Mouse (Mus musculus) testis, postnatal 10 days (tissue): ENCODE data around the gene BC051019.

Experiments
- DNase-seq: peaks from one replicate; pipeline ENCODE4 v3.0.0; 2021; ENCODE audit warnings: low spot score

Gene BC051019

GRCm38 (mm10) chr7:109723697-109724096, at the start of gene BC051019:
Gene BC051019 (minus strand): TSS chr7:109723850.
- DNase-seq = no peak

- no peak for DNase-seq
Measured at GRCm38 (mm10) chr7:109772251-109772650, 48.6 kb upstream of the BC051019 start.

GRCm38 (mm10) chr7:109768699-109769383, 45.2 kb upstream of the BC051019 start:
- no peak for DNase-seq

DNA sequence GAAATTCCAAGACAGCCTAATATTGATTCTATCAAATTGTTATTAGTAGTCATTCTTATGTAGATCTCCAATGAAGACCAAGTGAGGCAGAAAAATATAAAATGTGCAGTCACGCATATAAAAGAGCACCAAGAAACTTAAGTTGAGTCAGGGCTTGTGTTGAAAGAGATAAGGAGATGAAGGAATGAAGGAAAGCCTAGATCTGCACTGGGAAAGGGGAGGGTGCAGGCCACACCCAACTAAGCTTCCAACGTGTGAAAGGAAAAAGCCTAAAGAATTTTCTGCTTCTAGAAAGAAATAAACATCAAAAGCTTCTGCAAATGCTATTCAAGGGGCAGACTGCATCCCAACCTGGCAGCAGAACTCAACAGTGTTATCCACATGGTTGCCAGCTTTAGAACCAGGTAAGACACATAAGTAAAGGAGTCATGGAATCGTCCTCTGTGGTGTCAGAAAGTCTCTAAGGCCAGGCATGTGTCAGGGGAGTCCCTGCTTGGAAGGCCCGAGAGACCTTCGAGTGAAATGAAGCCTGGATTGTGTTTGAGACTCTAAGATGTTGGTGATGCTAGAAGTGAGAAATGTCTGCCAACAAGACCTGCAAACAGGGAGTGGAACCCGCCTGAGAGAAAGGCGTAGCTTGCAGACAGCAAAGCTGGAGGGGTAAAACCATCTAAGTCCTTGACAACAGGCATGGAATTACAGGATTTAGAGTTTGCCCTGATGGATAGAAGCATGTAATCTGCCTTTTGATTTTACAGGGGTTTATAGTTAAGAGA, 44.1 kb upstream of the BC051019 start:
- no peak for DNase-seq

- DNase-seq = no peak
Measured at GRCm38 (mm10) chr7:109764009-109764408, 40.4 kb upstream of the BC051019 start.

DNA sequence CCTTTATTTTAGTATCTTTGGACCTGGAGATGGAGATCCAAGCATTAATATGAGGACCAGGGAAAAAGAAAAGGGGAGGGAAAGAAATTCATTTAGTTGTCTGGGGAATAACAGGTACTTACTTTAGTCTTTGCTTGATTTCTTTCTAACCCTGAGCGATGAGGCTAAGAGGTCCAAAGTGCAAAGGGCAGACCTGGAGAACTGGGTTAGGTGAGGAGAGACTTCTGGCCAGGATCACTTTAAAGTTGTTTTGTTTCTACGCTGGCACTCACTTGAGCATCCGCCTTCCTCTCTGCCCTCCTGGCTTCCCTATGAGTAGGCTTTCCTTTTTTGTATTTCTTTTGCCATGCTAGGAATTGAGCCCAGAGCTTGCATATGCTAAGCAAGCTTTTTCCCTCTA, 32.6 kb upstream of the BC051019 start:
- no peak for DNase-seq

DNA sequence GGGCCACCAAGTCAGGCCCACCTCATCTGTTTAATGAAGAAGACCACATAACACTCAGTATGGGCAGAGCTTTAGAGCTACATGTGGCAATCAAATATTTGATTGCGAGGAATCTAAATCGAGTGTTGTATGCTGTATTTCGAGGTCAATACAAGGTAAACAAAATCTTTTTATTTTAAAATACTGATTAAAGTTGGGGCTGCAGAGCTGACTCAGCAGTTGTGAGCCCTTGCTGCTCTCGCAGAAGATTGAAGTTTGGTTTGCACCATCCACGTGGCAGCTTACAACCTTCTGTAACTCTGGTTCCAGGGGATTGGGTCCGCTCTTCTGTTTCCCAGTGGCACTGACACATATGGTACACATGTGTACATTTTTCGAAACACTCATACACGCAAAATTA, 30.4 kb upstream of the BC051019 start:
- no peak for DNase-seq

DNA sequence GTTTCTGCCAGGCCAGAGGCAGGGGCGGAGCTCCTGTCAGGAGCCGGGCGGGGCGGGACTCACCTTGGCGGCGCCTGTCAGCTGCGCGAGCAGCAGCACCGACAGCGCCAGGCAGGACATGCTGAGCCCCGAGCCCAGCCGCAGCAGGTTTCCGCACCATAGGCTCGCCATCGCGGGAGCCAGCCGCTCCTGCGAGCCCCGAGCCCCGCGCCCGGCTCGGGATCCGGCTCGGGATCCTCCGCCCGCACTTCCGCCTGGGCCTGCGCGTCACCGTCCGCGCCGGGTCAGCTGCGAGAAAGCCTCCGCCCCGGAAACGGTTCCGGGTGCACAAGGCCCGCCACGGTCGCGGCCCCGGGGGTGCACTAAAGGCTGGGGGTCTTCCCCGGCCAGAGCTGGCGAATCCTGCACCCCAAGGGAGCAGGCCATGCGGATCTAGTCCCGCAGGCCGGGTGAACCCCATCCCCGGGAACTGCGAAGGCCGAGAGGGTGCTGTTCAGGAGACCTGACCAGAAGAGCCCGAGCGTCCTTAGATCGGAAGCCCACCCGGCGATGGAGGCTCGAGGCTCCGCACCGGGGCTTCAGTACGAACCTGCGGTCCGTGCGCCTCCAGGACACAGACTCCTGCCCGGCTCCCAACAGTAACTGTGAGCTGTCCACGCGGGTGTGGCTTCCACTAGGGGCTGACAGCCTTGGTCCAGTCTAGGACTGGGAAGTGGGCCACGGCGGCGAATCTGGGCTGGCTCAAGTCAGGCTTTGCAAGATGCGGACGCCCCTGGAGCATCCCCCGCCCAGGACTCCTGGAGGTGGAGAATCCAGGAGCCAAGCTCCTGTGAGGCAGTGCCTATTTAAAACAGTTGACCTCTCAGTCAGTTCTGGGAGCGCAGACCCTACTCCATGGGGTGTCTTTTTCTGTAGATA, 28.6 kb upstream of the BC051019 start, which contains the start of gene Tmem9b:
Tmem9b (minus strand) TSS at position 868 of the 918 bp plus-strand sequence.
- peak; percentile 83 for DNase-seq

DNA sequence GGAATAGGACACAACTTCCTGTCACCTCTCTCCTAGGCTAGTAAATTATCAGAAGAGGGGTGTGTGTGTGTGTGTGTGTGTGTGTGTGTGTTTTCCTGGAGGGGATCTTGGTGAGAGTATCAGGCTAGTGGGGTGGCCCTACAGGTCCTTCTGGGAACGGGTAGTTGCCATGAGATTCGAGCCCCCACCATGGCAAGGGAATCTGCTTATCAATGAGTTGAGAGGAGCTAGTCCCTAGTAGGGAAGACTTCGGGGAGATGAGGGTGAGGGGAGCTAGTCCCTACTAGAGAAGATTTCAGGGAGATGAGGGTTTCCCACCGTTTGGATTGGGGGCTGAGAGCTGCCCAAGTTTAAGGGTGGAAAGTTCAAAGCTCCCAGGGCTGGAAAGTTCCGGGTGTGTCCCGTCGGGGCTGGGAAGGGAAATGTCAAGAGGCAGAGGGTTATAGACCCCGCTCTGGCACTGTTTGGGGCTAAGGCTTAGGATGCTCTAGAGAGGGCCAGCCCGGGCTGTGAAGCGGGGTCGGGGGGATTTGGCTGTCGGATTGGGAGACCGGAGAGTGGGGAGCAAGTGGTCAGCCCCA, 27.9 kb upstream of the BC051019 start:
- DNase-seq = no peak

GRCm38 (mm10) chr7:109747747-109748146, 24.1 kb upstream of the BC051019 start:
- no peak for DNase-seq

DNA sequence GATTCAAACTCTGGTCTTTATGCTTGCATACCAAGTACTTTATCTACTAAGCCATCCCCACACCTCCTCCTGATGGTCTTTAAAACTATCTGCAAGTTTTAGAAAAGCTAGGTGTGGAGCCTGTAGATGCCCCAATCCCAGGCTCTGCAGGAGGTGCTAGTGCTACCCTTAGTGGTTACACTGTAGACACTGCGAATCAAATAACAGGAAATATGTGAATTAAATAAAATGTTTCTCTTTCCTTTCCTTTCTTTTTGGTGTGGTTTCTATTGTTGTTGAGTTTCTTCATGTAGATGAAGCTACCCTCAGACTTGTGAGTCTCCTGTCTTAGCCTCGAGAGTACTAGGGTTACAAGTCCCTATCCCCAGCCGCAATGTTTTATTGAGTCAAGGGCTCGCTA, 18.1 kb upstream of the BC051019 start:
- no peak for DNase-seq

DNA sequence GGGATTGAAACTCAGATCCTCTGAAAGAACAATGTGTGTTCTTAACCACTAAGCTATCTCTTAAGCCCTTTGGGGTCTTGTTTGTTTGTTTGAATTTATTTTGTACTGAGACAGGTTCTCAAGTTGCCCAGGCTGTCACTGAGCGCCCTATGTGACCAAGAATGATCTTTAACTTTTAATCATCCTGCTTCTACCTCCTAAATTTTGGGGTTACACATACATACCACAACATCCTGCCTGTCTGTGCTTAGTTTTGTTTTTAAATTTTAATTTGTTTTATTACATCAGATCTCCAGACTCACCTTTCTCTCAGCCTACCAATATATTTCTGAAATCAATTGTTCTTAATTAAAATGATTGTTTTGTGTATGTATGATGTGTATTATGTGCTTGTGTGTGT, 17.4 kb upstream of the BC051019 start:
- DNase-seq = no peak

GRCm38 (mm10) chr7:109739822-109740370, 16.2 kb upstream of the BC051019 start:
- no peak for DNase-seq

- DNase-seq = no peak
Measured at GRCm38 (mm10) chr7:109734806-109735205, 11.2 kb upstream of the BC051019 start.

- no peak for DNase-seq
Measured at GRCm38 (mm10) chr7:109731626-109732025, 8.0 kb upstream of the BC051019 start, which contains the start of gene Ascl3. Gene Ascl3 (minus strand): TSS chr7:109731726.

GRCm38 (mm10) chr7:109723114-109723513, 536 bp downstream of the BC051019 start:
- no peak for DNase-seq

- DNase-seq = no peak
Measured at GRCm38 (mm10) chr7:109722618-109723017, 1.0 kb downstream of the BC051019 start.

DNA sequence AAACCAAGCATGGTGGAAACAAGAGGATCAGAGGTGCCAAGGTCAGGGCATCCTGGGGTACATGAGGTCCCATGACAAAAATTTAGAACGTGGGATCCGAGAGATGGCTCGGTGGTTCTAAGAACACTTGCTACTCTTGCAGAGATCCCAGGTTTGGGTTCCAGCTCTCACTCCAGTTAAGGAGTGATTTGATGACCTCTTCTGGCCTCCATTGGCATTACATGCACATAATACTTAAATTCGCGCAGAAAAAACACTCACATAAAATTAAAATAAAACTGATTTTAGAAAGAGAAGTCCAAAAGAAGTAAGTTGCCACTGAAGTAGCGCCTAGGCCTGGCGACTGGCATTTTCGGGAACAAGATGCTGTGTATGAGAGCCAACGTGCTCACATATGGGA, 4.4 kb downstream of the BC051019 start:
- DNase-seq = peak; percentile 63

DNA sequence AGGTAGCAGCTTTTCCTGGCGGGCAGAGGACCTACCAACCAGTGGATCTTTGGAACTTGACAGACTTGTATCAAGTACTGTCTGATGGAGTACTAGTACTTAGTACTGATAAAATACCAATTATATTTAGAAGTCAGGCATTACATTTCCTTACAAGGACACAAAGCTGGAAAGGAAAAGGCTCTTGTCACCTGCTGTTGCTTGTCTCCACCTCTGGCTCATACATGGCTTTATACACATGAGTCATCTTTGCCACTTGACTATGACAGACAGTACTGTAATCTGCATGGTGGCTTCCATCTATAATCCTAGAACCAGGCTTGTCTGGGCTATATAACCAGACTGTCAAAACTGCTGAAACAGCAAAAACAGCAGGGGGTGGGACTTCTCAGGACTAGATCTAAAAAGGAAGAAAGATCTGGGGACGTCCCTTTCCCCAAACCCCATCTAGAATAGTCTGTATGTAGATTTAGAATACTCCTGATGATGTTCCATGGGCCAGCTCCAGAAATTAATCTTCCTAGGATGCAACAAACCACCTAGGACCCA, 10.1 kb downstream of the BC051019 start:
- no peak for DNase-seq

- no peak for DNase-seq
Measured at GRCm38 (mm10) chr7:109712198-109712597, 11.5 kb downstream of the BC051019 start.

DNA sequence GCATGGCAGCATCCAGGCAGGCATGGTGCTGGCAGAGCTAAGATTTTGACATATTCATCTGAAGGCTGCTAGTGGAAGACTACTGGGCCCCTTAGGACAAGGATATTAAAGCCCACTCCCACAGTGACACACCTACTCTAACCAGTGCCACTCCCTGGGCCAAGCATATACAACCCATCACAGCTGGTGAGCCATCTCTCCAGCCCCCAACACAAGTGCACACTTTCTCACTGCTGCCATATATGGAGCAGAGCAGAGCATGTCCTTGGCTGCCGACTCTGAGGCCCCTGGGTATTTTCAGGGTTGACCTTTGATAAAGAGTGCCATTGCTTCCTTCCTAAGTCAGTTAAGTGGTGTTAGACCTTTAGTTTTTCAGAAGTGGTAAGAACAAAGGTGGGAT, 13.6 kb downstream of the BC051019 start:
- DNase-seq = no peak
